Mouse (Mus musculus): ENCODE results near the gene Flnc.
A peak's percentile ranks its signal among the peaks of the same experiment; 100 is the strongest.

Flnc gene

DNA sequence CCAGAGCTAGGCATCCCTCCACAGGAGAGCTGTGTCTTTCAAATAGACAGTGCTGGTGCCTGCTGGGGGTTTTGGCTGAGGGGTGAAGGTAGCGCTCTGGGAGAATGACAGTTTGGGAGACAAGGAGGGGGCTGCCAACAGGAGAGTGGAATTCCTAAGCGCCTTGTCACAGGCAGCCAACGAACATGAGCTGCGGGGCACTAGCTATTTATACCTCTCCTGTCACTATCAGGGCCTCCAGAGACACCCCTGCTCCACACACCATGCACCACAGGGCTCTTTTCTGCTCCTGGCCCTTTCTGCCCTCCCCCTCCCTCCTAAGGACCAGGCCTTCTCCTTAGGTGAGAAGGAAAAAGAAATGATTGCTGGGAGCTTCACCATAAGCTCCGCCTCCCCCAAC, 1.6 kb upstream of the Flnc start:
- DNase-seq (ENCODE audit: low spot score in 2 of 2): no peak

DNA sequence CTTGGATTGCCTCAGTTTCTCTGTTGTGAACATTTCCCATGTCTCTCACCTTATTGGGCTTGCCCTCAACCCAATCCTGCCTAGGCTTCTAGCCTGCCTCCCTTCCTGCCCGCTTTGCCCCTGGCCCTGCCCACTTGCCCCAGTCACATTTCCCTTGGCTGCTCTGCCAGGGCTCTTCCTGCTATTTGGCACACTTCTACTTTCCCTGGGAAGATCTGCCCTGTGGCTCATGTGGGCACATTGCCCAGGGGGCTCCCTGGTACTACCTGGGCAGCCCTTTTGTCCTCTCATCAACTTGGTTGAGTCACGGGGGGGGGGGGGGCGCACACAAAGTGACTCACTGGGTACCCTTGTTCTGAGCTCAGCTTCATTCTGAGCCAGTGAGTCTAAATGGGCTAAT, 900 bp upstream of the Flnc start:
- DNase-seq (ENCODE audit: low spot score in 2 of 2): no peak

DNA sequence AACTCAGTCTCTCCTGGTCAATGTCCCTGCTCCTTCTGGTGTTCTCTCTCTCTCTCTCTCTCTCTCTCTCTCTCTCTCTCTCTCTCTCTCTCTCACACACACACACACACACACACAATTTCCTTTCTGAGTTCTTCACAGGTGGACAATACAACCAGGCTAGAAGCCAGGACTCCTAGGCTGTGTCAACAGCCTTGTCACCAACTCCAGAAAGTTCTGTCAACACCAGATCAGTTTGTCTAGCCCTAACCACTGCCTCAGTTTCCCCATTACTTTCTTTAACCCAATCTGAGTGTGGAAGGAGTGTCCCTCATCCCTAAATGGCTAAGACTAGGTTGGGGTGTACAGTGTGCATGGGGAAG, 399 bp upstream of the Flnc start:
- DNase-seq (ENCODE audit: low spot score in 2 of 2): no peak

DNA sequence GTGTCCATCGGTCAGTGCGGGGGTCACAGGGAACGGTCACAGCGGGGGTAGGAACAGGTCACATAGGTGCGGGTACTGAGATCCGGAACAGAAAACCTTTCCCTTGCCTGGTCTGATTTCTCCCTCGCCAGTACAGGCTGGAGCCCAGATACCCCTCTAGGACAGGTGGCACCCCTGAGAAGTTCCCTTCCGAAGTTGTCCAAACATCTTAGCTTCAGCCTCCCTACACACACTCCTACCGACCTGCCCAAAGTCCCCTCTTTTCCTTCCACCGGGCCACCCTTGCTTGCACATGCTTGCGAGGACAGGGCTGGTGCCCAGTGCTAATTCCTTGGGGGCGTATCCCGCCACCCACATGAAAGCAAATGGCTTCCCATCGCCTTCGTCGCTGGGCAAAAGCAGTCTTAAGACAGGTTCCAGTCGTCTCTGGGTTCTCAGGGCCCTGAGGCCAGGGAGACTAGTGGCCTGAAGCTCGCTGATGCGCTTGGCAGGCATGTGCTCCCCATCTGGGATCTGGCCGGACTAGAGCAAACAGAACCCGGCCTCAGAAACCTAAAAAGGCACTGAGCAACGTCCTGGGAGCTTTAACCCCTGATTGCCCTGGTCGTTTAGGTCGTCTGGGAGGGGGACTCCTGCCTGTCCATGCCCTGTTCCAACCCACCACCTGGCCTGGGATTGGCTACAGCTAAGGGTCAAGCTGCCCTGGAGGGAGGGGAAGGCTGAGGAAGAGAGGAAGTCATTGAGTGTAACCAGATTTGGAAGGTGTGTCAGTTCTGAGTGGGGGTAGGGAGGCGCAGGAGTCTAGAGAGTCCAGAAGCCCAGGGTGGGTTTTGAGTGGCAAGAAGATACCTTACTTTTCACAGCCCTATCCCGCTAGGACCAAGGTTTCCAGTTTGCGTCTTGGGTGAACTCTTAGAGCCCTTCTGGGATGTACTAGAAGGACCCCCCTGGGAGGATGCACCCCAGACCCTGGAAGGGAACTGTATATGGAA, 1.0 kb downstream of the Flnc start:
- peak in 1 of 2 experiments; percentile 21 for DNase-seq (ENCODE audit: low spot score in 2 of 2)

DNA sequence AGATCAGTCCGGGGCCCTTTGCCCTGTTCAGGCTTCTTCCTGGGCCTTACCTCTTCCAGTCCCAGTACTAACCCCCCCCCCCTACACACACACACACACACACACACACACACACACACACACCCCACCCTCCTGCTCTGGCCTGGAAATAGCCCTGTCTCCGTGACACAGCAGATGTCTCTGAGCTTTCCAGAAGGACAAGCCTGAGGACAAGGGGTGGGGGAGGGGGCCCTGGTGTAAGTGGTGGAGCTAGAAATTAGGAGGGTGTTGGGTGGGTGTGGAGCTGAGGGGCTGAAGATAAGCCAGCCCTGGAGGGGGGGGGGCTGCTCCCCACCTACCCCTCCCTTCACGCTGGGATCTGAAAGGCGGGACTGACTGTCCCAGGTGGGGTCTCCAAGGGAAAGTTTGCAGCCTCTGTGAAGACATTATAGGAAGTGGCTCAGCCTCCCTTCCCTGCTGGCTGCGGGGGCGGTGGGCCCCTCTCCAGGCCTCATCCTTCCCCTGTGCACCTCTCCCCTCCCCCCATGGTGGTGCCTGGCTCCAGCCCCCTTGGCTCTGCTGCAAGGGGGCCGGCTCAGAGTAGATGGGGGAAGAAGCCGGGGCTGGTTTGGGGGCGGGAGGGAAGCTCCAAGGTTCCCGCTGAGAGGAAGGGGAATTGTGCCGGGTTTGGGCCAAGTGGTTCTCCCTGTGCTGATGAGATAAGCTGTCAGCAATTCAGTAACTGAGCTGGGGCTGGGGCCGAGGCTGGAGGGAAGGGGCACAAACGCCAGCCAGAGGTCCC, 2.0 kb downstream of the Flnc start:
- DNase-seq (ENCODE audit: low spot score in 2 of 2): peak in 1 of 2 experiments; percentile 54

DNA sequence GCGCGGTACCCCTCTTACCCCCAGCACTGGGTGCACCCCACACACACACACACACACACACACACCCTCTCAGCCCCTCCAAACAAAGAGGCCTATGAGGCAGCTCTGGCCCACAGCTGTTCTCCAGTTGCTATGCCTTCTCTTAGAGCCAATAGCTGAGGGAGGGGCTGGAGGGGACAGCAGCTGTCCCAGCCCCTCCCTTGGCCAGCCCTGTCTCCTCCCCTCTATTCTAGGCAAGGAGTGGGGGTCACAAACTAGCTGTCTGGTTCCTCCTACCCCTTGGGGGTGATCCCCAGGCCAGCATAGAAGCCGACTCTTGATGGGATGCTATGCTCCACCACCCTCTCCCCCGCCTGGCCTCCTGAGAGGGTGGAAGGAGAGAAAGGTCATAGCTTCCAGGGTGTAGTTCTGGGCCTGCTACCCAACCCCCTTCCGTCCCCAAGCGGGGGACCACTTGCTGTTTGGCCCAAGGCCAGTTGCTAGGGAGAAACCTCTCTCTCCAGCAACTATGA, 2.9 kb downstream of the Flnc start:
- DNase-seq (ENCODE audit: low spot score in 2 of 2): no peak

DNA sequence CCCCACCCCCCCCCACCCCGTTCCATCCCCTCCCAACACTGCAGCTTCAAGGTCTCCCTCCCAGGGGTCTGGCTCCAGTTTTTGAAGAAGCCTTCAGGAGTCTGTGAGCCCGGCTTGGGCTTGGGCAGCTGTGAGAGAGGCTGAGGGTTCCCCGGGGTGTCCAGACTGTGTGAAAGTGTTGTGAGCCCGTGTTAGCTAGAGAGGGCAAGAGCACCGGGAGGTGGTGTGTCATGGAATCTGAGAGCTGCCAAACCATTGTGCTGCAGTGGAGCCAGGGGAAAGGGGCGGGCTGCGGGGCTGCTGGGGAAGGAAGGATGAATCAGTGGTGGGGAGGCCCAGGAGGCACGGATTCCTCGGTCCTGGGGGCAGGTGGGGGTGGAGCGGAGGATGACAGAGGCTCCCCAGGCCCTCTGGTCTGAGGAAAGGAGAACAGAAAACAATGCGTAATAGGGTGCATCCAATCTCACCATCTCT, 3.4 kb downstream of the Flnc start:
- DNase-seq (ENCODE audit: low spot score in 2 of 2): peak in 1 of 2 experiments; percentile 18

DNA sequence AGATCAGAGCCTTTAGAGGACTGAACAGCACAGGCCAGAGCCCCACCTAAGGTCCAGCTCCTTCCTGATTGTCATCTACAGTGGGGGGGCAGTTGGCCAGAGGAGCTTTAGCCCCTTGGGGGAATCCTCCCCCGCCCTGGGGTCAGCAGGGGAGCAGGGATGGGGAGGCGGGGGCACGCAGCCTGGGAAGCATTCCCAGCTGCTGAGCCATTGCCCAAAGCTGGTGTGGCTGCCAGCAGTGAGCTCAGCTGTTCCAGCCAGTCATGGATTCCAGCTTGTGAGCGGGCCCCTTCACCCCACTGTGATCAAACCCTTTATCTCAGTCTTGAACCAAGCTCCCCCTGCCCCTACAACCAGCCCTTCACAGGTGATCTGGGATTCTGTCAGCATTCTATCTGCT, 6.2 kb downstream of the Flnc start:
- DNase-seq (ENCODE audit: low spot score in 2 of 2): peak in 1 of 2 experiments; percentile 36

DNA sequence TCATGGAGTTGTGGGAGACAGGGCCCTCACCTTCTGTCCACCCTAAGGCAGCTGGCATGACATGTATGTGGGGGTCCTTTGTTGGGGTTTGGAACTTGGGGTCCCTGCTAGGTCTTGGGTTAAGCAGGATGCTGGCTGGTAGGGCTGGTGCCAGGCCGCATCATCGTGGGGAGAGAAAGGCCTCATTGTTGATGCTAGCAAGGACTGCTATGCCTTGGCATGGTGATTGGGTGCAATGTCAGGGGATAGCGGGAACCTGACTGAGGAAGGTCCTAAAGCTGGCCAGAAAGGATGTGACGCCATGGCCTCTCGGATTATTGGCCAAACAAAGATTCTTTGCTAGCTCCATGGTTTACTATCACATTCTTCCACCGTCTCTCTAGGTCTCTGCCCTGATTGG, 6.7 kb downstream of the Flnc start:
- DNase-seq (ENCODE audit: low spot score in 2 of 2): no peak

DNA sequence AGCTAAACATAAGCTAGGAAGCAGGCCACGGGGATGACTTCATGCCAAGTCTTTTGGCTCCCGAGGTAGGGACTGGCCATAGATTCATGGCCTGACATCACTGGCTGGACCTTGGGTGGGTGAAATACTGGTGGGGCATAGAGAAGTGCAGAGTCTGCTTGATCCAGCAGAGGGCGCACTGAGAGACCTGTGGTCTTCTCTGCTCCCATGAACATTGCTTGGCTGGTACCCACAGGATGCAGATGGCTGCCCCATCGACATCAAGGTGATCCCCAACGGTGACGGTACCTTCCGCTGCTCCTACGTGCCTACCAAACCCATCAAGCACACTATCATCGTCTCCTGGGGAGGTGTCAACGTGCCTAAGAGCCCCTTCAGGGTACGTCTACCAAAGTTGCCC, 11.7 kb downstream of the Flnc start:
- DNase-seq (ENCODE audit: low spot score in 2 of 2): peak in 1 of 2 experiments; percentile 34

DNA sequence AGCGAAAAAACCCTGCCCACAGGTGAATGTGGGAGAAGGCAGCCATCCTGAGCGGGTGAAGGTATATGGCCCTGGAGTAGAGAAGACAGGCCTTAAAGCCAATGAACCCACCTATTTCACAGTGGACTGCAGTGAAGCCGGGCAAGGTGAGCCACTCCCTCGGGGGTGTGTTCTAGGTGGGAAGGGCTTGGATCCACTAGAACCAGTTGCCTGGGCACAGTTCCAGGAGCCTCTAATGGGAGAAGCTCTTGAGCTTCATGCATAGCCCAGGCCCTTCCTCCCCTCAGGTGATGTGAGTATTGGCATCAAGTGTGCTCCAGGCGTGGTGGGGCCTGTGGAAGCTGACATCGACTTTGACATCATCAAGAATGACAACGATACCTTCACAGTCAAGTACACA, 12.3 kb downstream of the Flnc start:
- DNase-seq (ENCODE audit: low spot score in 2 of 2): no peak

DNA sequence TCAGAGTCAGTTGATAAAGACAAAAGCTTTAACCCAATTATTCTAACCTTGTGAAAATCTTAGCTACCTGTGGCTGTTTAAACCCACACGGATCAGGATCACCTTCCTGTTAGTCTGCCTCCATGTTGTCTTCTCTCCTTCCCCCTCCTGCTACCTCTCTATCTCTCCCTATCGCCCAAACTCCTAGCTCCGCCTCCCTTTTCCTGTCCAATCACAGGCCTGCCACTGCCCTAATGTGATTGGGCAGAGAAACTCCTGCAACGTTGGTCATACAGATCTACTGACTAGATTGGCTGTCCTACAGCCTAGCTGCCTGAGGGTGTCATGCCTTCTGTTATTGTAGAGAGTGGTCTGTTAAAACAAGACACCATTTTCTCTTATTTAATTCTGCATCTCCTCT, 16.8 kb downstream of the Flnc start:
- DNase-seq (ENCODE audit: low spot score in 2 of 2): no peak

DNA sequence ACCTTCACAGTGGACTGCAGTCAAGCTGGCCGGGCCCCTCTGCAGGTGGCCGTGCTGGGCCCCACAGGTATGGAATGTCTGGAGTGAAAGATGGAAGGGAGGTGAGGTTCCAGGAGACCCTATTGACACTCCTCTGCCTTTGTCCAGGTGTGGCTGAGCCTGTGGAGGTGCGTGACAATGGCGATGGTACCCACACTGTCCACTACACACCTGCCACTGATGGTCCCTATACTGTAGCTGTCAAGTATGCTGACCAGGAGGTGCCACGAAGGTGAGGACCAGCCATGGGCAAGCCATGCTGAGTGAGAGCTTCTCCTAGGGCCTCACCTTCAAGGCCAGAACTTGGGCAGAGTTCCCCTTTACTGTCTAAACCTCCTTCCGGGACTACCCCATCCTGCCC, 17.6 kb downstream of the Flnc start:
- DNase-seq (ENCODE audit: low spot score in 2 of 2): no peak

DNA sequence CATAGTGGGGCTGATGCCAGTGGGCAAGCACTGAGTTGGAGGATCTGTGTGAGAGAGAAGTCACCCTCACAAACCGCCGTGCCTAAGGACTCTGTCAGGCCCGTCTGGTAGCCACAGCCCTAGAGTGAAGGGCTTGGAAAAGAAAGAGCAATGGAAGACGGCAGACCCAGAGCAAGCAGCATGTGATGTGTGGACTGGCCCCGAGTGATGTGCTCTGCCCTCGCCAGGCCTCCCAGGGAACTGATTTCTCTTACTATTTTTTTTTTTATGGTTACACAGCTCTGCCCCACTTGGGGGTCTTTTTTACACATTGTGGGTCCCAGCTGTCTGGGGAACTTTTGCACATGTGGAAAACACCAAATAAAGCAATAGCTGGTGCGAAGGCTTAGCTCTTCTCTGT, 28.4 kb downstream of the Flnc start:
- DNase-seq (ENCODE audit: low spot score in 2 of 2): no peak

DNA sequence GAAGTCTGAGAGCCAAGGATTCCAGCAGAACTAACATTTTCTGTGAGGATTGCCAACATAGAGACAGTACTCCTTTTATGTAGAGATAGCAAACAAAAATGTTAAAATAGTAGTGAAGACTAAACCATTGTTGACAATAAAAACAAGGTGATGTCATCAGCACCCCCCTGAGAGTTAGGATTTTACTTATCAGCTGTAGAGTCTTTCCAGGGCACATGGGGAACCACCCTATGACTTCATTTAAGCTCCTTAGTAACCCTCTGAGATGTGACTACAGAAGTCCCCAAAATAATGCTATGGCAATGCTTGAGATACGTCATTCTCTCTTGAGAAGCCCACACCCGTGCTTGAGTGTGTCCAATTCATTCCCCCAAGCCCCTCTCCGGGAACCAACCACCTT, 30.3 kb downstream of the Flnc start:
- no peak for DNase-seq (ENCODE audit: low spot score in 2 of 2)

DNA sequence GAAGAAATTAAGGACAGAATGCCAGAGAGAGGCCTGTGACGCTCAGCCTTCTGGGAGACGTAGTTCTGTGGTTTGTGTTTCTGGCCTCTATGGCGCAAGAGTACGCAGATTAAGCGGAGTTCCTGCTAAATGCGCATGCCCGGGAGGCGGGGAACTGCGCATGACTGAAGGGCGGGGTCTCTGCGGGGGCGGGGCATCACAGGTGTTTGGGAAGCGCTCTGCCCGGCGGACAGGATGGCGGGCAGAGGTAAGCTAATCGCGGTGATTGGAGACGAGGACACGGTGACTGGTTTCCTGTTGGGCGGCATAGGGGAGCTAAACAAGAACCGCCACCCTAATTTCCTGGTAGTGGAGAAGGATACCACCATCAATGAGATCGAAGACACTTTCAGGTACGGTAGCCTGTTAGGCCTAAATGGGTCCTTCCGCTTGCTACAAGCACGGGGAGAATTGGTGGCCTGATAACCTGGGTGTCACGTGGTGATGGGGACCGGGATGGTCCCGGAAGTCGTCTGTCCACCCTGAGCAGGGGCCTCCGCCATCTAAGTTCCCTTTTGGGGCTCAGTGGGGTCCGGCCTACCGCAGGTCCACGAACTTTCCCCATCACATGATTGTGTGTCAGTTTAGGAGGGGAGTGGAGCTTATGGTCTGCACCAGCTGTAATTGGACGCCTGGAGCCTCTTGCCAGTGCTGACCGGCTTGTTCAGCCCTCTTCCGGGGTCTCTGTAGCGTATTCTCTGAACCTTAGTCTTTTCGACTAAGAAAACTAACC, 34.7 kb downstream of the Flnc start, which contains the start of gene Atp6v1f:
Gene Atp6v1f (plus strand): TSS at position 136 of the 772 bp plus-strand sequence.
- DNase-seq (ENCODE audit: low spot score in 2 of 2): peak; percentile 76 to 90

DNA sequence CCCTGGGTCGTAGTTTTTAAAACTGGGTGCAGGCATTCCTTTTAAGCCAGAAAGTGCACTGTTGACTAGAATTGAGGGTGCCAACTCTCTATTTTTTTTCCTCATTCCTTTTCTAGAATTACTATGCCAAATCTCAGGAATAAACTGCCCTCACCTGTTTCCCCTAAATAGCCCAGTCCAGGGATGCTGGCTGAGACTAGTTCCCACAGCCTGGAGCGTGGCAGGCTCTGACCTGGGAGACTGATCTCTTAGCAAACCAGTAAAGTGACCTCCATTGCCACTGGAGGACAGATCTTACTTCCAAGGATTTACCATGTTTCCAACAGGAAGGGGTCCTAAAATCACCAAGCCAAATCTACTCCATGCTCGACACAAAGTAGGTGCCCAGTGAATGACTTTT, 35.8 kb downstream of the Flnc start:
- no peak for DNase-seq (ENCODE audit: low spot score in 2 of 2)

DNA sequence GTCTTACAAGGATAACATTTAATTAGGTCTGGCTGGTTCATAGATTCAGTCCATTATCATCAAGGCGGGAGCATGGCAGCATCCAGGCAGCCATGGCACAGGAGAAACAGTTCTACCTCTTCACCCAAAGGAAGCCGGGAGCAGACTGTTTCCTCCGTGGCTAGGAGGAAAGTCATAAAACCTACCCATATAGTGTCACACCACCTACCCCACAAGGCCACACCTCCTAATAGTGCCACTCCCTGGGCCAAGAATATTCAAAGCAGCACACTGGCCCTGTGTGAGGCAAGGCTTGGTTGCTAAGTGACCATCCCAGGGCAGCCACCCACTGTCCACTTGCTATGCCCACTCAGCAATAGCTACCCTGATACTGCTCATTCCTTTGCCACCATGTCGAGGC, 38.1 kb downstream of the Flnc start, which contains the start of gene Atp6v1fnb:
Gene Atp6v1fnb (plus strand): TSS at position 301 of the 400 bp plus-strand sequence.
- no peak for DNase-seq (ENCODE audit: low spot score in 2 of 2)

DNA sequence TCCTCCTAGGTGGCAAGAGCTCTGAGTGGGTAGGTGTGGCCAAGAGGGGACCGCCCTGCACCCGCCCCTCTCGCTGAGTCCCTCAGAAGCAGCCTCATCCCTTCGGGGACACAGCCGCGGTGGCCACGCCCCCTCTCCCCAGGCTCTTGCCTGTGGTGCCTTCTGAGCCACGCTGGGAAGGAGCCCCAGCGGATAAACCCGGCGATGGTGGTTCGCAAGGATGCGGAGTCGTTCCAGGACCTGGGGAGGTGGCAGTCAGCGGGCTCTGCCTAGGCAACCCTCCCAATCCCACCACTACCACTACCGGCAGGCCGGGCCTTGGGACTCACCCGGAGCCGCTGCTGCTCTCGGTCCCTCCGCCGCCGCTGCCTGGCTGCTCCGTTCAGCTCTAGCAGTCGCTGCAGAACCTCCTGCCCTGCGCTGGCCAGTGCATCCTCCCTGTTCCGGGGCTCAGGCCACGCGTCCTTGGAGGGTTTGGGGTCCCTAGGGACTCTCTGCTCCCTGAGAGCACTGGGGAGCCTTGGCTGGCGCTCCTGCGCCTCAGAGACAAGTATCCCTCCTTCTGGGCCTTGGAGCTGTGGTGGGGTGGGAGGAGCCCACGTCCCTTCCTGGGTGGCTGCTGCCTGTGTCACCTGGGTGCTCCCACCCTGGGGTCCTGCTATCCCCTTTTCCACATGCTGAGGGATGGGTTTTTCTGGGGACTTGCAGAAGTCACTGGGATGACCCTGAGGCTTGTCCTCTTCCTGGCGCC, 41.1 kb downstream of the Flnc start:
- DNase-seq (ENCODE audit: low spot score in 2 of 2): peak in 1 of 2 experiments; percentile 47

DNA sequence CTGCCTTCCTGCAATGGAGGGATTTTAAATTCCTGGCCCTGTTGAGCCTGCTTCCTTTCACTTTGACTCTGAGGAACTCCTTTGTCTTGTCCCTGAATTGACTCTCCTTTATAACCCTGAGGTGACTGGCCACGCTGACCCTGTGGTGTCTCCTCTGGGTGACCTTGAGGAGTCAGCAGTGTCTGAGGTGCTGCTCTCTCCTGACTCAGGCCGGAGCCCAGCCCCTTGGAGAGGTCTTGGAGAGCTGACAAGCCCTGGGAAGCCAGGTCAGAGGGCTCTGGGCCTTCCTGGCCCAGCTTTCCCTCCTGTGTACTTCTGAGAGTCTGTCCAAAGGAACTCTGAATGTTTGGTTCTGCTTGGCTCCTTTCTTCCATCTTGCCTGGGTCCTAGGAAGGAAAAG, 41.7 kb downstream of the Flnc start:
- DNase-seq (ENCODE audit: low spot score in 2 of 2): no peak

DNA sequence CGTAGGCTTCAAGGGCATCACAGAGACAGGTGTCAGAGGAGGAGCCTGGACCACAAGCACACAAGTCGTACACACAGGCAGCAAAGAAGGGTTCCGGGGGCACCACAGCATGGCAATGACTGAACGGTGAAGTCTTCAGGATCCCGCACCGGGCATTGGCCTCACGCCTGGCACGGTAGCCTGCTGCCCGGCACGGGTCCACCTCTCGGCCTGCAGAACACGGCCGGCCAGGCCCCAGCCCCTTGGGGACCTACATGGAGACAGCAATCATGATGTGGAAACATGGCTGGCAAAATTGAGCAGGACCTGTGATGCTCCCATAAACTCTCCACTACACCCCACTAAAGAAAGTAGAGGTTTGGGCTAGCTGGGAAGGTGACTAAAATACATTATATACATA, 49.6 kb downstream of the Flnc start:
- DNase-seq (ENCODE audit: low spot score in 2 of 2): no peak
